Mouse (Mus musculus): Measurements from ENCODE around the gene Ftl1. TPM values are rescaled to one million over a fixed set of nuclear protein-coding genes. Genes with fewer than 3 reads are reported as not detected.
"Not testable (repeated sequence)": the region's sequence is repeated elsewhere in the genome, so short reads cannot be mapped to it uniquely, and the experiment has no call there.

The Ftl1 gene
- total and polyA plus RNA-seq, 3 experiments, result 1,416 to 2,290 TPM; not detected in 1

GRCm38 (mm10) chr7:45484985-45485384 is 25.3 kb upstream of the Ftl1 start:
- not testable (repeated sequence) for H3K9ac ChIP-seq (ENCODE audit: control insufficient read depth, low read depth, low read length, poor library complexity, severe bottlenecking); H3K4me3 ChIP-seq (ENCODE audit: control insufficient read depth in 1 of 2, insufficient read depth in 1 of 2, low read depth in 2 of 2, low read length in 2 of 2); H3K27ac ChIP-seq (ENCODE audit: control insufficient read depth, low read depth, low read length); H3K27me3 ChIP-seq (ENCODE audit: control insufficient read depth in 1 of 2, insufficient read depth in 2 of 2, low read length in 2 of 2); H3K79me2 ChIP-seq (ENCODE audit: control insufficient read depth, insufficient read depth, low read length, poor library complexity); DNase-seq (ENCODE audit: low read depth, low spot score); H3K9me3 ChIP-seq (replicated peaks; ENCODE audit: insufficient read depth, low read length)
- Histone ChIP-seq H3K4me1 (ENCODE audit: control insufficient read depth in 1 of 2, insufficient read depth in 2 of 2, low read length in 2 of 2) (peaks cover 4 to 31% of the 10 kb centered on the region in 2 experiments), H3K36me3 (ENCODE audit: control insufficient read depth in 1 of 2, insufficient read depth in 2 of 2, low read length in 2 of 2) (peaks cover 0 to 26% of the 10 kb centered on the region in 2 experiments; a peak in 2 of 4 replicates)
- peak; percentile 78 for TF ChIP-seq TBP (IDR thresholded peaks at IDR 0.05; ENCODE audit: low read depth, low read length)

GRCm38 (mm10) chr7:45482166-45482565 is 22.5 kb upstream of the Ftl1 start:
- H3K79me2 ChIP-seq (ENCODE audit: control insufficient read depth, insufficient read depth, low read length, poor library complexity), result no peaks in the 10 kb centered on the region
- H3K4me3 ChIP-seq (ENCODE audit: control insufficient read depth in 1 of 2, insufficient read depth in 1 of 2, low read depth in 2 of 2, low read length in 2 of 2), result no peak overlapping the region
- H3K27ac ChIP-seq (ENCODE audit: control insufficient read depth, low read depth, low read length), result peak overlapping the region; percentile 5; the same call in 1 of the 2 replicates
- peak; percentile 59 for DNase-seq (ENCODE audit: low read depth, low spot score)
- peaks cover 0 to 18% of the 10 kb centered on the region in 2 experiments; a peak in 2 of 4 replicates for H3K36me3 ChIP-seq (ENCODE audit: control insufficient read depth in 1 of 2, insufficient read depth in 2 of 2, low read length in 2 of 2)
- H3K9ac ChIP-seq (ENCODE audit: control insufficient read depth, low read depth, low read length, poor library complexity, severe bottlenecking), result no peak overlapping the region
- H3K4me1 ChIP-seq (ENCODE audit: control insufficient read depth in 1 of 2, insufficient read depth in 2 of 2, low read length in 2 of 2), result peaks cover 2 to 24% of the 10 kb centered on the region in 2 experiments; a peak in 3 of 4 replicates
- TF ChIP-seq ELF1 (IDR thresholded peaks at IDR 0.05; ENCODE audit: low read depth, low read length), result no peak
- no peak for TF ChIP-seq JUND (IDR thresholded peaks at IDR 0.05; ENCODE audit: low read depth, low read length)
- TF ChIP-seq CHD2 (IDR thresholded peaks at IDR 0.05; ENCODE audit: low read length), result no peak
- TF ChIP-seq ZKSCAN1 (IDR thresholded peaks at IDR 0.05; ENCODE audit: low read depth, low read length), result no peak
- TF ChIP-seq RAD21 (IDR thresholded peaks at IDR 0.05; ENCODE audit: low read depth, low read length), result no peak
- TF ChIP-seq RCOR1 (IDR thresholded peaks at IDR 0.05; ENCODE audit: low read depth, low read length), result peak; percentile 71
- TF ChIP-seq ZMIZ1 (IDR thresholded peaks at IDR 0.05; ENCODE audit: low read depth, low read length), result no peak
- no peak for TF ChIP-seq KAT2A (conservative IDR thresholded peaks at IDR 0.05; ENCODE audit: low read depth, low read length)
- no peak; the same call in 1 of the 2 replicates for TF ChIP-seq HCFC1 (IDR thresholded peaks at IDR 0.05; ENCODE audit: low read depth, low read length)
- TF ChIP-seq MXI1 (IDR thresholded peaks at IDR 0.05; ENCODE audit: low read depth, low read length), result no peak
- TF ChIP-seq MYC (IDR thresholded peaks at IDR 0.05; ENCODE audit: low read depth, low read length), result no peak
- no peak for TF ChIP-seq POLR2AphosphoS2 (IDR thresholded peaks at IDR 0.05; ENCODE audit: low read length)
- TF ChIP-seq ZC3H11A (IDR thresholded peaks at IDR 0.05; ENCODE audit: low read depth, low read length), result no peak
- TF ChIP-seq TCF12 (IDR thresholded peaks at IDR 0.05; ENCODE audit: low read depth, low read length), result peak; percentile 46; the same call in 1 of the 2 replicates
- TF ChIP-seq POLR2AphosphoS5 (IDR thresholded peaks at IDR 0.05; ENCODE audit: borderline replicate concordance, low read depth, low read length), result no peak
- TF ChIP-seq MAFK (IDR thresholded peaks at IDR 0.05; ENCODE audit: borderline replicate concordance, low read depth, low read length), result no peak
- peak; percentile 53 for TF ChIP-seq ETS1 (IDR thresholded peaks at IDR 0.05; ENCODE audit: low read depth, low read length)
- TF ChIP-seq NELFE (IDR thresholded peaks at IDR 0.05; ENCODE audit: low read depth, low read length), result no peak
- no peak for TF ChIP-seq SIN3A (IDR thresholded peaks at IDR 0.05; ENCODE audit: low read length)
- no peak for TF ChIP-seq NRF1 (IDR thresholded peaks at IDR 0.05; ENCODE audit: insufficient read depth, low read depth, low read length, poor library complexity, severe bottlenecking)
- 0 out of 2 replicates have a peak, but pooled peaks have one; percentile 17 for TF ChIP-seq ZNF384 (IDR thresholded peaks at IDR 0.05; ENCODE audit: low read depth, low read length)
- TF ChIP-seq EP300 (IDR thresholded peaks at IDR 0.05; ENCODE audit: low read depth in 1 of 2, low read length in 2 of 2), result peak; percentile 36 to 62; a peak in 2 of 4 replicates
- no peak for TF ChIP-seq CTCF (IDR thresholded peaks at IDR 0.05 in 2 of 3, conservative IDR thresholded peaks at IDR 0.05 in 1 of 3; ENCODE audit: control insufficient read depth in 1 of 3, insufficient read depth in 1 of 3, low read depth in 2 of 3, low read length in 3 of 3, poor library complexity in 1 of 3, severe bottlenecking in 1 of 3)
- TF ChIP-seq GATA1 (IDR thresholded peaks at IDR 0.05; ENCODE audit: low read depth, low read length), result peak; percentile 85
- no peak for TF ChIP-seq UBTF (IDR thresholded peaks at IDR 0.05; ENCODE audit: borderline replicate concordance, insufficient read depth, low read depth, low read length)
- TF ChIP-seq USF1 (IDR thresholded peaks at IDR 0.05; ENCODE audit: low read depth, low read length), result no peak
- no peak for TF ChIP-seq USF2 (IDR thresholded peaks at IDR 0.05; ENCODE audit: borderline replicate concordance in 1 of 2, insufficient read depth in 1 of 2, low read depth in 1 of 2, low read length in 2 of 2)
- no peak for TF ChIP-seq E2F4 (IDR thresholded peaks at IDR 0.05; ENCODE audit: borderline replicate concordance, low read depth, low read length)
- no peak for TF ChIP-seq BHLHE40 (IDR thresholded peaks at IDR 0.05; ENCODE audit: borderline replicate concordance, low read depth, low read length)
- TF ChIP-seq SMC3 (IDR thresholded peaks at IDR 0.05; ENCODE audit: low read depth, low read length), result no peak
- no peaks in the 10 kb centered on the region for H3K27me3 ChIP-seq (ENCODE audit: control insufficient read depth in 1 of 2, insufficient read depth in 2 of 2, low read length in 2 of 2)
- H3K9me3 ChIP-seq (replicated peaks; ENCODE audit: insufficient read depth, low read length), result no peaks in the 10 kb centered on the region
